Mouse (Mus musculus) NIH3T3 (cell line): ENCODE results near the gene Ssbp3.

Experiments used
- DNase-seq: peaks from one replicate; pipeline ENCODE4 v3.0.0-alpha.2; 2012; ENCODE audit warnings: low read depth

Gene Ssbp3

DNA sequence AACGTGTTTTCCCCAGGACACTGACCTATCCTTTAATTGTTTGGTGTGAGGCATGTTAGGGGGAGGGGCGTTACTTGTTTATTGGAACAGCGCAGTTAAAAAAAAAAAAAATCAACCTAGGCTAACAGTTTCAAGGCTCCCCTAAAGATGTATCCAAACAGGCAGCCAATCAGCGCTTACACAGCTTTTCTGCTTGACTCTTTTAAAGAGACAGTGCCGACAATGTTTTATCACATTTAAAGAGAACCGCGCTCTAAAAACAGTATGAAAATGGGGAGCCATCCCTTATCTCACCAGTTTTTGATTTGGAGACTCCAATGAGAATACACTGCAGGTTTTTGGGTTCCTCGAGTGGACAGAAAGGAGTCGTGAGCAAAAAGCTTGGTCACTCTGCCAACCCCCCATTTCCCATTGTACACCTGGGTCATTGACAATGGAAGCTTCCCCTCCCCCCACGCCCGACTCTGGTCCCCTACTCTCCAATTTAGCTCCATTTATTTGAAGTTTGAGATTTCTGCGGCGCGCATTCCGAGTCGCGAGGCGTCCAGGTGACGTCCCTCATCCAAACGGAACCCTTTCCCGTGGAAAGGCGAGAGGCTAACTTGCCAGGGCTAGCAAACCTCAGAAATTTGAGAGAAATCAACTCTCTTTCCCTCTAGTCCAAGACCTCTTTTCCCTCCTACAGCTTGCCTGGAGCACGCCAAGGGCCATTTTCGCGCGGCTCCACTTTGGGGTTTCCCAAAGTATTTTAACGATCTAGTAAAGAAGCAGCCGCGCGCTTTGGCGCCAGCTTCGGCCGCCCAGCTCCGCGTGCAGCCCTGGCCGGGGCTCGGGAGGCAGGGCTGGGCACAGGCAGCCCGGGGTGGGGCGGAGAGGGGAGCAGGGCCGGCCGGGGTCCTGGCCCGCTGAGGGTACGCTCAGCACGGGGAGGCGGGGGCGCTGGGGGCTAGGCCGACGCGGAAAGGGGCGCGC, at the start of gene Ssbp3:
TSS of gene Ssbp3 (plus strand) at position 501 of the 972 bp plus-strand sequence.
- peak; percentile 92 for DNase-seq

GRCm38 (mm10) chr4:106861871-106862270, 48.6 kb upstream of the Ssbp3 start:
- peak; percentile 65 for DNase-seq

- no peak for DNase-seq
These were observed 48.2 kb upstream of the Ssbp3 start for GRCm38 (mm10) chr4:106862317-106862716.

DNA sequence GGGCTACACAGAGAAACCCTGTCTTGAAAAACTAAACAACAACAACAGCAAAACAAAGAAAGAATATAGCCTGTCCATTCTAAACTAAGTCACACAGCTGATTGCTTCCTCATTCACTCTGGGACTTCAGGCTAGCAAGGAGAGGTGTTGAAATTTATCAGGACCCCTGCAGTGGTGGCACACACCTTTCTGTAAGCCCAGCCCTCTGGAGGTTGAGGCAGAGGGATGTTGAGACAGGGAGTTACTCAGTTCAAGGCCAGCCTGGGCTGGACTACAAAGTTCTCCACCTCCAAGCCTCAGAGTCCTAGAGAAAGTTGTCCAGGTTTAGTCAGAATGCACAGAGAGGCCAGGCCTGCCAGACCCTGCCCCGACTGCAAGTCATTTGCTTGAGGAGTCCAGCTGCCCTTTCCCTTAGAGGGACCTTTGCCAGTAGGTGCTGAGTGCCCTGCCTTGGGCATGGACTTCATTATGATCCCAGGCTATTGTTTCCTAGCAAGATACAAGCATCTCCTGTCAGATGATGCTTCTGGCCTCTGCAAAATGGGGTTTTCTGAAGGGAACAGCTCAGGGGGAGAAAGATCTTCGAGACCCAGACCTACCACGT, 47.6 kb upstream of the Ssbp3 start:
- peak; percentile 52 for DNase-seq

DNA sequence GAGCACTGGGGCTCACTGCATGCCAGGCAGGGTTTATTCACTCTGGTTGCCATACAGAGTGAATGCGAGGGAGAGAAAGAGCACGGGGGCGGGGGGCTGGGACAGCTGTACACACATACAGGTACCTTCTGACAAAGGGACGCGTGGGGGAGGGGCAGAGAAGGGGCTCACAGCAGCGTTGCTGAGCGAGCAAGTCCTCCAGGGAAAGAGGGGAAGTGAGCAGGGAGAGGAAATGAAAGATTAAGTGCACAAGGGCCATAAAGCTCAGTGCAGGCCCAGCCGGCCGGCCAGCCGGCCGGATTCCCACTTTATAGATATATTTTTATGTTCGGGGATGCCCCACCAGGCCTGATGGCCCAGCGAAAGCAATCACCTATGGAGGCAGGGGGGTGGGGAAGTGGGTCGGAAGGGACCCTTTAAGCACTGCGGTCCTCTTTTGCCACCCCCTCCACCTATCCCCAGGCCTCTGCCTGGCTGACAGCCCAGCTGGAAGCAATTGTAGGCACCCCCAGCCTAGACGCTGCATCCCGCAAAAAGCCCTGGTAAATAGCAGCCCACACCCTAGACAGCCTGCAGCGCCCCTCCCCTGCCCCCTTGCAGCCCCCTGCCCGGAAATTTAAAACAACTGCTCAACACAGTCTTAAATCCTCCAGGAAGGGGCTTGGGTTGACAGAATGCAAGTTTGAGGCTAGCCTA, 44.9 kb upstream of the Ssbp3 start:
- no peak for DNase-seq

DNA sequence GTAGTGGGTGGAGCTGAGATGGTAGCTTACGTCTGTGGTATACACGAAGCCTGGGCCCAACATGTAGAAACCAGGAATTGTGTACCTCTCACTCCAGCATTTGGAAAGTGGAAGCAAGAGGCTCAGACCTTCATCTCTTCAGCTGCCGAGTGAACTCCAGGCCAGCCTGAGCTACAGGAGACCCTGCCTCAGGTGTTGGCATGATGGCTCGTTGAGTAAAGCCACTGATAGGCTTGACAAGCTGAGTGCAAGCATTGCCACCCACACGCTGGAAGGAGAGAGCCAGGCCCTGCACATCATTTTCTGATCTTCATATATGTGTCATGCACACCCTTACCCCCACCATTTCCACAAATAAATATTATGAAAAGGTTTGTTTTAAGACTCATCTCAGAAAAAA, 44.1 kb upstream of the Ssbp3 start:
- DNase-seq = no peak

GRCm38 (mm10) chr4:106866845-106867244, 43.7 kb upstream of the Ssbp3 start:
- DNase-seq = peak; percentile 86

DNA sequence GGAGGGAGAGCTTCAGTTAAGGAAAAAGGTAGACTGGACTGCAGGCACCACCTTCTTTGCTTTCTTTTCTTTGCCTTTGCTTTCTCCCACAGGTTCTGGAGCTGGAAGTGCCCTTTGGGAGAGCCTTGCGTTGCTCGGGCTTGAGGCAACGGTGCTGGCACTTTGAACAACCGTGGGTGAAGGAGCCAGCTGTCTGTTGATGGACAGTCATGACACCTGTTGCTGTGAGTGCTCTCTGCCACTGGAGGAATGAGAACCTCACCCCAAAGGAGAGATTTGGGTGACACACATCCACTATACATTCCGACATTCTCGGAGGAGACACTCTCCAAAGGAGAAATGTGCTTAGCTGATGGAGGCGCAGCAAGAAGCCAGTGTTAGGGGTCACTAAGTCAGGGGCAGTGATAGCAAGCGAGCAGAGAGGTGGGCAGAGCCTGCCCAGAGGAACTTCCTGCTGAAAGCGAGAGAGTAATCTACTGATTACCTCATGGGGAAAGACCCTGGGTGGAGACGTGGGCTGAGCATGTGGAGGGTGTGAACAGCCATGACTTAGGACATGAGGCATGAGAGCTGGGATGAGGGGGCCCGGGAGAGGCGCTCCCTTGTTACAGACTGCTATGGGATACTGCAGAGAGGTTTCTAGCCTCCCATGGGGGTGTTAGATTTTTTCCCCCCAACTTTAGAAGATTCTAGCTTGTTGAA, 41.6 kb upstream of the Ssbp3 start:
- no peak for DNase-seq

GRCm38 (mm10) chr4:106869539-106869951, 41.0 kb upstream of the Ssbp3 start:
- no peak for DNase-seq

- no peak for DNase-seq
These were observed 39.9 kb upstream of the Ssbp3 start for GRCm38 (mm10) chr4:106870556-106870955.

DNA sequence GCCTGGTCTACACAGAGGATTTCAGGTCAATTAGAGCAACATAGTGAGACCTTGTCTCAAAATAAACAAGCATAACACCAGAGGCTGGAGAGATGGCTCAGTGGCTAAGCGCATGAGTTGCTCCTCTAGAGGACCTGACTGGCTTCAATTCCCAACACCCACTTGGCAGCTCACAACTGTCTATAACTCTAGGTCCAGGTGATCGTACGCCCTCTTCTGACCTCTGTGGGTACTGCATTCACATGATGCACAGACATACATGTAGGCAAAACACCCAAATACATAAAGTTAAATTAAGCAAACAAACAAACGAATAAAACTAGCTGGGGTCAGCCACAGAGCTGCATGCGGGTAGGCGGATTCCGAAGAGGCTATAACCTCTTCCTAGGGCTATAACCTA, 36.0 kb upstream of the Ssbp3 start:
- DNase-seq = no peak

GRCm38 (mm10) chr4:106881101-106881500, 29.4 kb upstream of the Ssbp3 start:
- DNase-seq = no peak

GRCm38 (mm10) chr4:106883149-106883548, 27.4 kb upstream of the Ssbp3 start:
- DNase-seq = no peak

DNA sequence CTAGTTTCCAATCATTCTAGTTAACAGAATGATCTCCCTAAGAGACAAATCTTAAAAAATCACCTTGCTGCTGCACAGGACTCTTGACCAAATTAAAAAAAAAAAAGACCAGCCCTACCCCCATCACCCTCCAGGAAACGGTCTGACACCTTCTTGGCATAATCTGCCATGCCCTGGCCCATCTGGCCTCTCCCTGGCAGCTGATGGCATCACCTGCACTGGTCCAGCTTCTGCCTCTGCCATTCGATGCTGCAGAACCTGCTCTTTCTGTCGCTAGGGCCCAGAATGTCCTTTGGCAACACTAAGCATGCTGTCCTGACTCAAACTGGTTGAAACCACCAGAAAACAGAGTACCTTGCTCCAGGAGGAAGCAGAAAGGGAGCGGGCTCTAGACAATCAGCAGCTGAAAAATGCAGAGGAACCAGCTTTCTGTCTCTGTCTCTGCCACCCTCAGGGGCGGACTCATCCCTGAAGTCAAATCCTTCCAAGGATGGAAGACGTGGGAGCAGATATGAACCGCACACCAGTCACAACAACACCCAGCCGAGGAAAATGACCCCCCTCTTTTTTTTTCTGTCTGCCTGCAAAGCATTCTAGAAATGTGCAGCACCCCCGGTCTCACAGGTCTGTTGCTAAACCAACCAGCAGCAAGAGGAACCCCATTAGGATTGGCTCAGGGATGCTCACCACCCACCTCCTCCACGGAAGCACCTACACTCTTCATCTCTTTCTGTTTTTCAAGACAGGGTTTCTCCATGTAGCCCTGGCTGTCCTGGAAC, 24.0 kb upstream of the Ssbp3 start:
- DNase-seq = no peak

GRCm38 (mm10) chr4:106896086-106896485, 14.4 kb upstream of the Ssbp3 start:
- no peak for DNase-seq

DNA sequence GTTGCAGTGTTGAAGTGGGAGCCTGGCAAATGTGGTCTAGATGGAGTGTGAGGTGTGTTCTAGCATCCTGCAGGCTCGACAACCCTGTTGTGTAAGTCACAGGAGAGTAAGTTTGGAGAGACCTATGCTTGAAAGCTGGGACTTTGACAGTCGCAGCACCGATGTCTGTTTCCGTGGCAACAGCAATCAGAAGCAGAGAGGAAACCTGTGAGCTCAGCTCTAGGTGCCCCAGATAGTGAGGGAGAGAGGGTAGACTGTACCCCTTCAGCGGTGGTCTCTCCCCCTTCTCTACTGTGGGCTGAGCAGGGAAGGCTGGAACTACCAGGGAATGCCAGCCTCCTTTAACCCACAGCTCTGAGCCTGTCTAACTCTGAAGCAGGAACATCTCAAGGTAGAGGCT, 11.6 kb upstream of the Ssbp3 start:
- no peak for DNase-seq

DNA sequence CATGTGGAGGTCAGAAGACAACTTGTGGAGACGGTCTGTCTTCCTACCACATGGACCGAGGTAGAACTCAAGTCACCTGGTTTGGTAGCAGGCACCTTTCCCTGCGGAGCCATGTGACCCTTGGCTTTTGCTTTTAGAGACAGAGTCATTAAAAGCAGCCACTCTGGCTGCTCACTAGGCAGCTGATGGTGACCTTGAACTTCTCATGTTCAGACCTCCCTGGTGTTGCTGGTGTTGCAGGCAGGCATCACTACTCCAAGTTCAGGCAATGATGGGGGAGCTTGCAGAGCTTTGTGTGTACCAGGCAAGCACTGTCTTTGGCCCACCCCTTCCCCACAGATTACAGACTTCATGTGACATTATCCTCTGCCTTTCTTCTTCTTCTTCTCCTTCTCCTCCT, 11.0 kb upstream of the Ssbp3 start:
- no peak for DNase-seq

GRCm38 (mm10) chr4:106900718-106901117, 9.8 kb upstream of the Ssbp3 start:
- no peak for DNase-seq

- DNase-seq = no peak
These were observed 8.9 kb upstream of the Ssbp3 start for GRCm38 (mm10) chr4:106901610-106902009.

DNA sequence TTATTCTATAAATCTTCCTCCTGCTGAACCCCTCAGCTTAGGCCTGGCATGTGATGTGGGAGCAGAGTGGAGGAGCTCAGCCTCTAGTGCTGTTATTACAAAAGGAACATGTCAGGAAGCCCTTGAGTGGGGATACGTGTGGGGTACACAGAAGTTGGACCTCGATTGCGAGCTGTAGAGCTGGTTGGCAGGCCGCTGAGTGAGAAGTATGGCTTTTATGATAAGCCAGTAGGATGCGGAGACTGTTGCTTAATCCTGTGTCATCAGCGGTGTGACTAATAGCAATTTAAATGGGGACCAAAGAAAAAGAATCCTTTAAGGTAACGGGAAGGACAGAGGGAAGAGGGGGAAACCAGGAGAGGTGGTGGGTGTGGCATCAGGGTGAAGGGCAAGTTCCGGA, 8.3 kb upstream of the Ssbp3 start:
- peak; percentile 37 for DNase-seq

GRCm38 (mm10) chr4:106905898-106906297, 4.6 kb upstream of the Ssbp3 start:
- DNase-seq = no peak
